Mouse (Mus musculus) ES-E14 (cell line): ENCODE results near the gene Il1b. TPM values are rescaled to one million over a fixed set of nuclear protein-coding genes. Genes with fewer than 3 reads are reported as not detected.
A peak's percentile ranks its signal among the peaks of the same experiment; 100 is the strongest.

ENCODE experiments used
- DNase-seq: peaks from one replicate; pipeline ENCODE4 v3.0.0-alpha.2; 2013; ENCODE audit warnings: low read depth, low spot score
- H3K27ac ChIP-seq: 2 replicates; pipeline ENCODE4 v1.5.1; 2012; ENCODE audit warnings: low read depth, mild to moderate bottlenecking, low read length, moderate library complexity, mixed read lengths; ENCODE audit not compliant: poor library complexity, insufficient read depth, severe bottlenecking
- H3K36me3 ChIP-seq: 2 replicates; pipeline ENCODE4 v1.6.1; 2012; ENCODE audit warnings: mild to moderate bottlenecking, low read length, moderate library complexity, mixed read lengths; ENCODE audit not compliant: control insufficient read depth, poor library complexity, insufficient read depth, severe bottlenecking
- H3K4me1 ChIP-seq, 2 experiments: fragments of 150-350 bp in 1 of 2; sonication (generic) in 1 of 2; 2 replicates each; pipeline ENCODE4 v1.6.1; 2012; ENCODE audit warnings: low read length in 2 of 2, mild to moderate bottlenecking in 1 of 2, mixed read lengths in 1 of 2; ENCODE audit not compliant: control insufficient read depth in 2 of 2, insufficient read depth in 2 of 2, poor library complexity in 1 of 2
- H3K4me3 ChIP-seq, 2 experiments: fragments of 150-350 bp in 1 of 2; sonication (generic) in 1 of 2; 2 replicates each; pipeline ENCODE4 v1.5.1; 2012; ENCODE audit warnings: low read length in 2 of 2, low read depth in 1 of 2, mild to moderate bottlenecking in 1 of 2, mixed read lengths in 1 of 2; ENCODE audit not compliant: insufficient read depth in 1 of 2, poor library complexity in 1 of 2, severe bottlenecking in 1 of 2
- H3K9ac ChIP-seq: 2 replicates; pipeline ENCODE4 v1.6.1; 2012; ENCODE audit warnings: low read depth, mild to moderate bottlenecking, low read length, mixed read lengths; ENCODE audit not compliant: poor library complexity, insufficient read depth, severe bottlenecking
- H3K9me3 ChIP-seq: fragments of 150-350 bp; sonication (generic); 2 replicates; pipeline ENCODE4 v1.6.1; 2012; ENCODE audit warnings: low read depth, mild to moderate bottlenecking, low read length; ENCODE audit not compliant: control insufficient read depth, insufficient read depth
- CHD2 ChIP-seq: IDR thresholded peaks from 2 replicates; pipeline ENCODE4 v1.6.1; 2014; ENCODE audit warnings: mild to moderate bottlenecking, low read depth, low read length, inconsistent platforms
- HCFC1 ChIP-seq: IDR thresholded peaks from 2 replicates; pipeline ENCODE4 v1.6.1; 2012; ENCODE audit warnings: low read length, inconsistent platforms, borderline replicate concordance; ENCODE audit not compliant: insufficient read depth
- MAFK ChIP-seq: IDR thresholded peaks from 2 replicates; pipeline ENCODE4 v1.6.1; 2014; ENCODE audit warnings: mild to moderate bottlenecking, low read depth, low read length, inconsistent platforms; ENCODE audit not compliant: insufficient read depth
- ZC3H11A ChIP-seq: IDR thresholded peaks from 2 replicates; pipeline ENCODE4 v1.6.1; 2012; ENCODE audit warnings: low read depth, mild to moderate bottlenecking, inconsistent platforms, low read length, borderline replicate concordance
- ZNF384 ChIP-seq: IDR thresholded peaks from 2 replicates; pipeline ENCODE4 v1.6.1; 2012; ENCODE audit warnings: low read depth, low read length, inconsistent platforms
- in situ Hi-C, 2 experiments: fragments of 600-800 bp; cut with MboI; formaldehyde crosslinking; loops; one replicate each; pipeline ENCODE4 v1.15.1; 2025; ENCODE audit warnings: low sequenced_read_pairs in 2 of 2, inconsistent platforms in 1 of 2; ENCODE audit not compliant: unreplicated experiment in 2 of 2
- total RNA-seq: library from RNA; depleted of rRNA; stranded (reverse); fragments of 300-350 nt; gene quantifications from 2 replicates; pipeline ENCODE4 v1.2.3, GENCODE M21; 2012

Gene Il1b
- total RNA-seq, 1 experiment = not detected

DNA sequence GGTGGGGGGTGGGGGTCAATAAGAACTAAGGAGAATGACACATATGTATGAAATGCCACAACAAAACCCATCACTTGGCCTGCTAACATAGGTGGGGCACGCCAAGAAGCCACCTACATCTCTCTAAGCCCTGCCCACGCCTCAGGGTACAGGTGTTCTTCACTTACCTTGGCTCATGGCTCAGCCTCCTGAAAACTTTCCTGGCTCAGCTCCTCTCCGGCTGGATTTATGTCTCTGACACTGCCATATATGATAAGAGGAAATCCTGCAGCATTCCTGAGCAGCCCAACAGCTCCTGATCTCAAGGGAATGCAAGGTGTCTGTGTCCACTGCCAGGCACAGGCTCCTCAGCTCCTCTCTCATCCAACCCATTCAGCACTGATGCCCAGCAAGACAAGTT, 40.7 kb upstream of the Il1b start:
- H3K4me1 ChIP-seq = no peaks in the 10 kb centered on the region; a peak in 1 of 4 replicates
- H3K27ac ChIP-seq = no peak overlapping the region
- H3K36me3 ChIP-seq = no peaks in the 10 kb centered on the region
- H3K9ac ChIP-seq = no peak overlapping the region
- DNase-seq = no peak
- in situ Hi-C loops = no loop called here
- TF ChIP-seq MAFK (no peak), ZNF384 (no peak), ZC3H11A (no peak), HCFC1 (no peak), CHD2 (no peak)
- H3K9me3 ChIP-seq = no peaks in the 10 kb centered on the region
- no peak overlapping the region for H3K4me3 ChIP-seq

DNA sequence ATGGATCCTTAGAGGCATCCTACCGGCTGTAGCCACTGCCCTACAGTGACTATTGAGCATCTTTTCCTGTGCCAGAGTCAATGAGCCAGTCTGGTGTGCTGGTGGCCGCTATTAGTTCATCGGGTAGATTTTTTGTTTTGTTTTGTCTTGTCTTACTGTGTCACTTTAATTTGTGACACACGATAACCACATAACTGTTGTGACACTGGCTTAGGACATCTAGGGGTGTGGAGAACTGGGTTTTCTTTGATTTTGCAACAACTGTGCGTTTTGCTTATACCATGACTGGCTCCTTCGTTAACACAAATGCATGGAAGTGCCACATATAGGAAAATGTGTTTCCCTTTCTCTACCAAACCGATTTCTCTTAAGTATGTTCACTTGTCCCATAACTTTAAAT, 39.4 kb upstream of the Il1b start:
- in situ Hi-C loops = no loop called here
- no peak overlapping the region for H3K27ac ChIP-seq
- no peaks in the 10 kb centered on the region; a peak in 1 of 4 replicates for H3K4me1 ChIP-seq
- no peak for DNase-seq
- TF ChIP-seq CHD2 (no peak), MAFK (no peak), HCFC1 (no peak), ZNF384 (no peak), ZC3H11A (no peak)
- H3K9ac ChIP-seq = no peak overlapping the region
- no peaks in the 10 kb centered on the region for H3K36me3 ChIP-seq
- no peak overlapping the region for H3K4me3 ChIP-seq
- no peaks in the 10 kb centered on the region for H3K9me3 ChIP-seq

DNA sequence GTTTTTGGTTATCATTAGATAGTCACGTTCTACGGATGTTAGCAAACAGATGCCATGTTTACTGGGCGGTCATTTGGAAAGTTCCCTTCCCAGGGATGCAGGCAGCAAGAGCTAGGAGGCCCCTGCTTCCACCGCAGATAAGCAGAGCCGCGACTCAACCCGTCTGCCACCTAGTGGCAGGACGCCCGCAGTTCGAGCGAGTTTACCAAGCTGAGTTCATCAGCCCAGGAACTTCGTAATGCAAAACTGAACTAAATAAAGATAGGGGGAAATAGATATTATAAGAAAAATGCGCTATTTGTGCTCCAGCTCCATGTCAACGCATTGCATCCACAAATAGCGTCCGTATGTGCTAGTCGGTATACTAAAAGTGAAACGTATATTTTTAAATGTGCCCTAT, 37.5 kb upstream of the Il1b start:
- Histone ChIP-seq H3K9me3 (no peaks in the 10 kb centered on the region), H3K27ac (no peak overlapping the region), H3K36me3 (no peaks in the 10 kb centered on the region), H3K9ac (no peak overlapping the region), H3K4me1 (no peaks in the 10 kb centered on the region; a peak in 1 of 4 replicates), H3K4me3 (no peak overlapping the region)
- DNase-seq = peak; percentile 49
- peak; percentile 60; the same call in 1 of the 2 replicates for TF ChIP-seq ZC3H11A
- no peak for TF ChIP-seq HCFC1
- in situ Hi-C loops = no loop called here

GRCm38 (mm10) chr2:129407596-129407995, 36.7 kb upstream of the Il1b start:
- in situ Hi-C loops = no loop called here
- Histone ChIP-seq H3K27ac (no peak overlapping the region), H3K4me1 (no peaks in the 10 kb centered on the region; a peak in 1 of 4 replicates), H3K9me3 (no peaks in the 10 kb centered on the region), H3K36me3 (no peaks in the 10 kb centered on the region), H3K9ac (no peak overlapping the region), H3K4me3 (no peak overlapping the region)
- TF ChIP-seq ZNF384 (no peak), MAFK (no peak), ZC3H11A (no peak), CHD2 (no peak), HCFC1 (no peak)
- DNase-seq = no peak

DNA sequence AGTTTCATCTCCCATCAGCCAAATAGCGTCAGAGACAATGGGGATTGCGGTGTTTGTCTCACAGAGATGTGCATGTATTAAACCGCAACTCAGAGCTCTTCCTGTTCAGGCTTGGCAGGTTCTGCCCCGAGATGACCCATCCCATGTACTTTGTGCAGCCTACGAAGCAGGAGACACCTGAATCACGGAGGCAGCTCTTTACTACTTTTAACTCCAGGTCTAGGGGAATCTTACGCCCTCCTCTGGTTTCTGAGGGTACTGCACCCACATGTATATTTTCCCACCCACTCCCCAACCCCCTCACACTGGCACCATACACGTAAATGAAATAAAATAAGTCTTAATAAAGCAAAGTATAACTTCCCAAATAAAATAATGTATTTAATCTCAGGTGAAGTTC, 35.6 kb upstream of the Il1b start:
- Histone ChIP-seq H3K4me1 (no peaks in the 10 kb centered on the region; a peak in 1 of 4 replicates), H3K9ac (no peak overlapping the region), H3K9me3 (no peaks in the 10 kb centered on the region), H3K36me3 (no peaks in the 10 kb centered on the region), H3K27ac (no peak overlapping the region), H3K4me3 (no peak overlapping the region)
- peak; percentile 33 for DNase-seq
- no peak for TF ChIP-seq ZC3H11A
- no peak for TF ChIP-seq CHD2
- no peak for TF ChIP-seq HCFC1
- no peak for TF ChIP-seq MAFK
- no peak for TF ChIP-seq ZNF384
- in situ Hi-C loops = no loop called here
